Mouse (Mus musculus): ENCODE results near the gene Calhm1.

Gene Calhm1

DNA sequence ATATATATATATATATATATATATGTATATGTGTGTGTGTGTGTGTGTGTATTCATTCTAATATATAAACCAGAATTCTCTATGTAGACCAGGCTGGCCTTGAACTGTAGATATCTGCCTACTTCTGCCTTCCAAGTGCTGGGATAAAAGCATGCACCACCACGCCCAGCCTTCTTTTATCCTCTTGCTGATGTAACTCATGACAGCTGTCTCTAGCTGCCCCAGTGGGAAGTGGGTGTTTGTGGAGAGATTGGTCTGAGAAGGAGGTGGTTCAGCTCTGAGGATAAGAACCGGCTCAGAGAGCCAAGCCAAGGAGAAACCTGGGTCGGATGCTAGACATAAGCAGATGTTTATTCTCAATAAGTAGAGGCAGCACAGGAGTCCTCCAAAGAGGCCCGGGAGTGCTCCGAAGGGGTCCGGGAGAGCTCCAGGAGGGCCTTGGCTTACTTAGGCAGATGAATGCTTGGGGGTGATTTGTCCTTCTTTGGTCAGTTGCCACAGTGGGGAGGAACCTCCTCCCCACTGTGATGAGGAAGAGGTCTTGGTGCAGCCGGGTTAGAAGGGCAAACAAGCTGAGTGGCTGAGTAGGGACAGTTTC is 23.7 kb upstream of the Calhm1 start:
- CTCF ChIA-PET: interaction anchor here (0.9 to 3.9 kb wide), 30 partner anchors 10 to 771 kb away, joined by 3 to 23 read pairs (median 6); partner anchors contain the start of genes Neurl1a (in 3 of the 4), Sufu (in 1 of the 4) and Taf5 (in 1 of the 4)
- POLR2A ChIA-PET: interaction anchor here in 3 of 4 experiments (0.6 to 3.1 kb wide), 15 partner anchors 10 to 658 kb away, joined by 3 to 16 read pairs (median 4); partner anchors contain the start of genes Neurl1a (in 1 of the 3), Pcgf6 (in 1 of the 3) and Taf5 (in 1 of the 3)

DNA sequence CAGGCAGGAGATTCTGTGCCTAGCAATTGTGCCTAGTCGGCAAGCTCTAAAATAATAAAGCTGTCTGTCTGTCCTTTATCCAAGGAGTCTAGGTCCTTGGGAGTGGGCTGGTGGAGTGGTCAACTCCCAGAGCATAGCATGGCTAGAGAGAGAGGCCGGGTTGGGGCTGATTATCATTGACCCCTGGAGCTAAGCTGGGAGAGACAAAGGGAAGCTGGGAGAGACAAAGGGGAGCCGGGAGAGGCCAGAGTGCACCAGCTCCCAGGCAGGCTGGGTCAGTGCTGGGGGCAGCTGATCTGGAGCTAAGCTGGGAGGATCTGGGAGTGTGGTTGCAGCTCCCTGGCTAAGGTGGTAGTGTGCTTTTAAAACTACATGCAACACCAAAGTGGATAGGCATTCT is 22.7 kb upstream of the Calhm1 start:
- ChIA-PET CTCF (interaction anchor here (0.5 to 3.9 kb wide), 11 partner anchors 8 to 174 kb away, joined by 3 to 15 read pairs (median 3); partner anchors contain the start of gene Neurl1a (in 1 of the 4)), POLR2A (interaction anchor here in 3 of 4 experiments (0.6 to 3.1 kb wide), 9 partner anchors 15 to 671 kb away, joined by 3 to 16 read pairs (median 4); partner anchors contain the start of gene Pcgf6 (in 1 of the 3))

DNA sequence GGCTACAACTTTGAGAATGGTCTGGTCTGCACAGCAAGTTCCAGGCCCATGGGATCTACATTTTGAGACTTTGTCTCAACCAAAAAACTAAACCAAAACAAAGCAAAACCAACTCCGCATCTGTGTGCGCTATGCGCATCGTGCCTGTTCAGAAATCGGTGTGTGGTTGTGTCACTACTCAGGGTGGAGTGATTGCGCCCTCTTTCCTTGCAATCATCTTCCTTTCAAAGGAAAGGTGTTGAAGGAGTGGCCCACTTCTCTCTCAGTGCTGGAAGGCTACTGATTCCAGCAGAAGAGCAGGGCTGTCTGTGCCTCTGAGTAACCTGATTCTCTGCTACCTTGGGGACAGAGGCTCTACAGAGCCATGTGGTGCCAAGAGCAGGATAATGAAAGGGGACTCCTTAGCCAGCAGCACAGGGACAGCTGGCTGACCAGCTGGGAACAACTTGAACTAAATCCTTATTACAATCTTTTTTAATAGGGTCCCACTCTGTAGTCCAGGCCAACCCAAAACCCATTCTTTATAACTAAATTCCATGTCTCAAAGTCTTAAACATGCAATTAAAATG is 19.2 kb upstream of the Calhm1 start:
- ChIA-PET CTCF (interaction anchor here in 1 of 4 experiments (1.1 to 1.4 kb wide), 2 partner anchors 40 to 42 kb away, joined by 4 to 9 read pairs; no protein-coding TSS in a partner anchor), POLR2A (interaction anchor here in 2 of 4 experiments (0.6 to 1.4 kb wide), 2 partner anchors 72 to 693 kb away, joined by 4 to 5 read pairs; partner anchors contain the start of genes Pdcd11 (in 1 of the 2) and Usmg5 (in 1 of the 2))

DNA sequence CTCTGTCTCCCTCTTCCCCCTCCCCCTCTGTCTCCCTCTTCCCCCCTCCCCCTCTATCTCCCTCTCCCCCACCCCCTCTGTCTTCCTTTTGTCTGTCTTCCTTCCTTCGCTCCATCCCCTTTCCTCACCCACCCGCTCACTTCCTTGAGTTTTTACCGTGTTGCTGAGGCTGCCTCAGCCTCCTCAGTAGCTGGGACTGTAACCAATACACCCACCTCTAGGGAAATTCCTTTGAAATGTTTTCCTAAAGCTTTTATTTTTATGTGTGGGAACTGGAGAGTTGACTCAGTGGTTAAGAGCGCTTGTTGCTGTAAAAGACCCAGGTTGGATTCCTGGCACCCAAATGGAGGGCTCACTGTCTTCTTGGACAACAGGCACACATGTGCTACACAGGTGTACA is 17.6 kb upstream of the Calhm1 start:
- CTCF ChIA-PET: no interaction called here
- POLR2A ChIA-PET: interaction anchor here in 2 of 4 experiments (0.7 to 1.3 kb wide), 2 partner anchors 10 to 24 kb away, joined by 3 read pairs; partner anchors contain the start of gene Calhm2 (in 1 of the 2)

DNA sequence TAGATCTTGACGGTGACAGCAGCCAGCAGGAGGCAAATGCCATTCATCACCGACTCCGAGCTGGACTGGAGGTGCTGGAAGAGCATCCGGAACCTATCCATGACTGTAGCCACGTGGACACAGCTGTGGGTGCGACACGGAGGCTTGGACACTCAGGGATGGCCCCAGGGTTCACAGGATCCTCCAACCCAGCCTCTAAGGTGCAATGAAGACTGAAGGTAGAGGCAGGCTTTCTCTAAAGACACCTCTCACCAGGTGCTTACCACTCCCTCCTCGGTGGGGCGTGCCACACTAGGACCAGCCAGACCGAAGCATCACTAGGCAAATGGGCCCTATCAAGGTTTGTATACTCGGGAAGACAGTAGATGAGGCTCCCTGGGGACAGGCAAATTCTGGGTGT is 13.6 kb upstream of the Calhm1 start, which contains the start of gene Calhm3:
Calhm3 (minus strand) TSS at position 101 of the 400 bp plus-strand sequence.
- CTCF ChIA-PET: interaction anchor here in 1 of 4 experiments (1.0 kb wide), 1 partner anchor 25 kb away, joined by 3 read pairs; no protein-coding TSS in a partner anchor
- POLR2A ChIA-PET: interaction anchor here in 1 of 4 experiments (1.0 kb wide), 1 partner anchor 143 kb away, joined by 3 read pairs; the partner anchor contains the start of genes Ina and Nt5c2

DNA sequence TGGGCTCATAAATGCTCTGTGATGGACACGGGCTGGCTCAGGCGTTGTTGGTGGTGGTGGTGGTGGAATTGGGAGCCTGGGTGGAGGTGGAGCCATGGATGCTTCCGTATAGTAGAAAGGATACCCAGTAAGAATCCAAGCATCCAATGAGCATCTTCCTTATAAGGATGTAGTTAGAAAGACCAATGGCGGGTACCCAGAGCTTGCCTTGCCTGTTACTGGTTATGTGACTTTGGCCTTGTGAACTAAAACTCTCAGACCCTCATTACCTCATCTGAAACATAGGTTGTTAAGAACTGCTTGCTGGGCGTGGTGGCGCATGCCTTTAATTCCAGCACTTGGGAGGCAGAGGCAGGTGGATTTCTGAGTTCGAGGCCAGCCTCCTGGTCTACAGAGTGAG is 9.7 kb upstream of the Calhm1 start:
- CTCF ChIA-PET: interaction anchor here (0.6 to 1.1 kb wide), 4 partner anchors 19 to 1050 kb away, joined by 3 read pairs; no protein-coding TSS in a partner anchor
- POLR2A ChIA-PET: interaction anchor here in 1 of 4 experiments (0.8 to 5.9 kb wide), 2 partner anchors 10 to 15 kb away, joined by 3 to 62 read pairs; partner anchors contain the start of genes Calhm1 and Calhm2

DNA sequence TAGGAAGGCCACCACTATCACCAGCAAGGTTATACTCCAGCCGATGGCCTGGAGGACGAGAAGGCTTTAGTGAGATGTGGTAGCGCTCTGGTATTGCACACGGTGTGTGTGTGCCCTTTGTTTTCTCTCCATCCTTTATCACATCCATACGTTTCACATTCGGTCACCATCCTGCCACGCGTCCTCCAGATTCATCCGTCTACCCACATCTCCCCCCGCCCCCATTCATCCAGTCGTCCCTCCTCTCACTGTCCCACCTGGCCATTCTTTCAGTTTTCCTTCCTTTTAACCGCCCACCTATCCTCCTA is 8.0 kb upstream of the Calhm1 start:
- POLR2A ChIA-PET: interaction anchor here (0.7 to 5.9 kb wide), 12 partner anchors 10 to 462 kb away, joined by 3 to 62 read pairs (median 3); partner anchors contain the start of genes Taf5 (in 2 of the 4), Borcs7 (in 1 of the 4), Calhm2 (in 1 of the 4) and Pdcd11 (in 1 of the 4)
- CTCF ChIA-PET: interaction anchor here in 2 of 4 experiments (1.0 to 3.7 kb wide), 5 partner anchors 12 to 29 kb away, joined by 5 to 15 read pairs (median 8); no protein-coding TSS in a partner anchor

DNA sequence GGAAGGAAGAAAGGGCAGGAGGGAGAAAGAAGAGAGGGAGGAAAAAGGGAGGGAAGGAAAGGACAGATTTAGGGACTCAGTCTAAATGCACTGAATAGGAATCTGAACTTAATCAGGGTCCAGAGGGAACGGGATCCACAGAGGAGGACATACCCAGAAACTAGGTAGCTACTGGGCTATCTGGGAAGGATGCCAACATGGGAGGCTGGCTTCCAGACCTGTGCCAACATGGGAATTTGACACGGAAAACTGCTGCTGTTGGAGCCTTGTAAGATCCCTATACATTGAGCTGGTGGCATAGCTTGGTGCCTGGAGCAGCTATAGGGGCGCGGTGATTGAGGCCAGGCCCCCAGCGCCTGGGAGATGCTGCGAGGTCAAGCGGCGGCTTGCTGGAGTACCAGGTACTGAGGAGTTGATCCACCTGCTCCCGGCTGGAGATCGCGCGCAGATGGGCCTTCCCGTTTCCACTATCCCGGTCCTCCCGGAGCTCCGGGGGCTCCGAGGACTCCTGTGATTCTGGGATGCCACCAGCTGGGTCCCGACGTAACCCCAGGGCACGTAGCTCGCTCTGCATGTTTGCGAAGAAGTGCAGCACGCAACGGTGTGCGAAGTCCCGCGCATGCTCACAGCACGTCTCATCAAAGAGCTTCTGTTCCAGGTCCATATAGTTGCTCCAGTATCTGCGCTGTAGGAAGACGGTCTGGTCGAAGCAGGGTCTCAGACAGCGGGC is 7.4 kb upstream of the Calhm1 start:
- ChIA-PET POLR2A (interaction anchor here (0.7 to 5.9 kb wide), 15 partner anchors 8 to 461 kb away, joined by 3 to 62 read pairs (median 3); partner anchors contain the start of genes Taf5 (in 3 of the 4), Borcs7 (in 1 of the 4), Calhm1 (in 1 of the 4) and Calhm2 (in 1 of the 4)), CTCF (interaction anchor here in 3 of 4 experiments (0.6 to 3.7 kb wide), 8 partner anchors 12 to 644 kb away, joined by 3 to 15 read pairs (median 7); no protein-coding TSS in a partner anchor)

DNA sequence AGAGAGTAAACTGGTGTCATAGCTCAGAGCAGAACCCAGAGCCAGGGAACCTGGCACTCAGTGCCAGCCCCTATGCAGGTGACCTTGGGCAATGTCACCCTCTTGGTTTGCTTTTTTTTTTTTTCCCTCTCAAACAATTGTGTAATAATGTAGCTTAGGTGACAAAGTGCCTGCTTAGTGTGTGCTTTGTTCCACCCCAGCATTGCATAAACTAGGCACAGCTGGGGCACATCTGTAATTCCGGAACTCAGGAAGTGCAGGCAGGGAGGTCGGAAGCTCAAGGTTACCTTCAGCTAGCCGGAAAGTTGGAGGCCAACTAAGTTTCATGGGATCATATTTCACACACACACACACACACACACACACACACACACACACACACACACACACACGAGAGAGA is 5.8 kb upstream of the Calhm1 start:
- POLR2A ChIA-PET: interaction anchor here (0.6 to 5.9 kb wide), 26 partner anchors 9 to 596 kb away, joined by 3 to 62 read pairs (median 4); partner anchors contain the start of genes Neurl1a (in 2 of the 4), Taf5 (in 2 of the 4), Calhm2 (in 1 of the 4) and Pcgf6 (in 1 of the 4)

DNA sequence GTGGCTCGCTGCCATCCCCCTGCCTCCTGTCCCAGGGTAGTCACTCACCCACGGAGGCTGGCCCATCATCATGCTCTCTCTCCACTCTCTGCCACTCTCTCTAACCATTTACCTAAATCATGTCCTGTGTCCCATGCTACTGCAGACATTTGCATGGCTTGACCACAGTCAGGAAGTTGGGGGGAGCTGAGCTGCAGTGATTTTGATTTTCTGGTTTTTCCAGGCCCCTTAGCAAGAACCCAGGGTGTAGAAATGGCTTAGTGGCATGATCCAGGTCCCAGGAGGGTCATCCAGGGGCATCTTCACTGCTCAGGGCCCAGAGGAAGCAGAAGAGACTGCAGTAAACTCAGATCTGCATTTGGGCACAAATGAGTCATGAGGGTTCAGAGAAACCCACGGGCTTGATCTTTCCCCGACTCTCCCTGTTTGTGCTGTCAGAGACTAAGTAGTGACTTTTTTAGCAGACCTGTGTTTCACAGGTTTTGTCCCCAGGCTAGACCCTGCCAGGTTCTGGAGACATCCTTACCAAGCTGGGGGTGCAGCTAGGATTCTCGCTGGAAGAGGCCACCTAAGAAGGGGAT is 4.3 kb upstream of the Calhm1 start:
- CTCF ChIA-PET: interaction anchor here in 3 of 4 experiments (0.6 to 3.7 kb wide), 6 partner anchors 10 to 553 kb away, joined by 3 to 15 read pairs (median 6); partner anchors contain the start of gene Calhm2 (in 1 of the 3)
- POLR2A ChIA-PET: interaction anchor here in 2 of 4 experiments (0.8 to 5.9 kb wide), 7 partner anchors 9 to 81 kb away, joined by 3 to 62 read pairs (median 4); partner anchors contain the start of genes Calhm2 (in 1 of the 2), Pdcd11 (in 1 of the 2), Taf5 (in 1 of the 2) and Usmg5 (in 1 of the 2)

More for the DNA sequence above, 5.8 kb upstream of the Calhm1 start:
- CTCF ChIA-PET: interaction anchor here (0.6 to 3.7 kb wide), 17 partner anchors 11 to 719 kb away, joined by 3 to 15 read pairs (median 4); partner anchors contain the start of genes Calhm2 (in 1 of the 4) and Neurl1a (in 1 of the 4)

DNA sequence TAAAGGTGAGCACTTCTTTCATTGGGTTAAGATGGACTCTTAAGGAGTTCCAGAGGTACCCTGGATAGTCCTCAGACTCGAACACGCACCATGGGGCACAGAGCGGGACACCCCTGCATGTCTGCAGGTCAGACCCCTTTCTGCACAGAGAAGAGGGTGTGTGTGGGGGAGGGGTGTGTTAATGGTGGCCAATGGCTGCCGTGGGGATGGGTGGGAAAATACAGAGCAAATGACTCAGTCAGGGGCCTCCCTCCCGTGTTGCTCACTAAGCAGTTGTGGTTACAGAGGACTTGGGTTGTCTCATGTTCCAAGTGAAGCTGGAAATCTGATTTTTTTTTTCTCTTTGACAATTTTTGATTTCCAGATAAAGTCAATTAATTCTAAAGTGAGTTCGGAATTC is 1.6 kb downstream of the Calhm1 start:
- CTCF ChIA-PET: interaction anchor here in 1 of 4 experiments (0.7 kb wide), 1 partner anchor 173 kb away, joined by 3 read pairs; no protein-coding TSS in a partner anchor
- POLR2A ChIA-PET: interaction anchor here in 1 of 4 experiments (1.1 kb wide), 1 partner anchor 11 kb away, joined by 3 read pairs; no protein-coding TSS in a partner anchor

DNA sequence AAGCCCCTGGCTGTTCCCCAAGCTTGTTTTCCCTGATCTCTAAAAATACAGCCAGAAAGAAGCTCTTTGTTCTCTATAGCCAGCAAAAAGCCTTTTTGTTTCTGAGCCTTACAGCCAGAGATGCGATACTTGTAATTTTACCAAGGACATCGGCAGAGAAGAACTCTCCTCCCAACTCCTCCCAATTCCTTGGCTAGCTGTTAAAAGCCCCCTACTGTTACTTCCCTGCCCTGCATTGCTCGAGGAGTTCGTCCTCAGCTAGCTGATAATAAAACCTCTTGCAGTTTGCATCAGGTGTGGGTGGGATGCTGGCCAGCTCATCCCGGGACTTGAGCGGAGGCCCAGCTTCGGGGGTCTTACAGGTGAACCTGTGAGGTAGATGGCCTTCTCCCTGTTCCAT is 4.4 kb downstream of the Calhm1 start:
- CTCF ChIA-PET: interaction anchor here (0.6 to 3.4 kb wide), 13 partner anchors 9 to 607 kb away, joined by 3 to 15 read pairs (median 5); no protein-coding TSS in a partner anchor
- POLR2A ChIA-PET: interaction anchor here in 2 of 4 experiments (0.8 to 5.5 kb wide), 13 partner anchors 7 to 124 kb away, joined by 3 to 62 read pairs (median 4); partner anchors contain the start of genes Taf5 (in 2 of the 2), Neurl1a (in 1 of the 2), Nt5c2 (in 1 of the 2) and Pcgf6 (in 1 of the 2)

DNA sequence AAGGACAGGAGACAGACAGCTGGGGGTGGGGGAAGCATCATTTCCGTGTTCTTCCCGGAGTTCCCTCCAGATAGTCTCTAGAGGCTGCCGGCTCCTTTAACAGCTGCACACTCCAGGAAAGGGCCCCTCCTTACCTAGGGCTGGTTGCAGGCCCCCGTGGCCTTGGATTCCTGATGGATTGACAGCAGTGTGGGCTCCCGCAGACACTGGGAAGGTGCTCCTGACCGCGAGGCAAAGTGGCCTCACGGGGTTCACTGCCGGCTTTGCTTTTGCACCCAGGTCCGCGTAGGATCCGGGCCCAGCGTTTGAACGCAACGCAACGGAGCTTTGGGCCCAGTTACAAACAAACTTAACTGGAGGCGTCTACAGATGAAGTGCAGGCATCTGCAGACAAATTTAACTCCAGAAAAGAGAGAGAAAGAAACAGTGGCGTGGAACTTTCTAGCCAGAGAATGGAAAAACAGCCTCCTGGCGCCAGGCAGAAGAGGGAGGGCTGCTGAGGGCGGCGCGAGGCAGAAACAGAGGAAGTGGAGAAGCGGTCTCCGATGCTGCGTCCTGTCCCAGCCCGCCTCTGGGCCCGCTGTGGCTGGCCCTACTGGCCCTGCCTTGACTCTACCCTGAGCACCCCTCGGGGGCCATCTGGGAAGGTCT is 6.2 kb downstream of the Calhm1 start, which contains the start of gene Calhm2:
Calhm2 (minus strand) TSS at position 524 of the 651 bp plus-strand sequence.
- CTCF ChIA-PET: interaction anchor here in 3 of 4 experiments (0.7 to 3.4 kb wide), 7 partner anchors 11 to 835 kb away, joined by 3 to 15 read pairs (median 5); no protein-coding TSS in a partner anchor

DNA sequence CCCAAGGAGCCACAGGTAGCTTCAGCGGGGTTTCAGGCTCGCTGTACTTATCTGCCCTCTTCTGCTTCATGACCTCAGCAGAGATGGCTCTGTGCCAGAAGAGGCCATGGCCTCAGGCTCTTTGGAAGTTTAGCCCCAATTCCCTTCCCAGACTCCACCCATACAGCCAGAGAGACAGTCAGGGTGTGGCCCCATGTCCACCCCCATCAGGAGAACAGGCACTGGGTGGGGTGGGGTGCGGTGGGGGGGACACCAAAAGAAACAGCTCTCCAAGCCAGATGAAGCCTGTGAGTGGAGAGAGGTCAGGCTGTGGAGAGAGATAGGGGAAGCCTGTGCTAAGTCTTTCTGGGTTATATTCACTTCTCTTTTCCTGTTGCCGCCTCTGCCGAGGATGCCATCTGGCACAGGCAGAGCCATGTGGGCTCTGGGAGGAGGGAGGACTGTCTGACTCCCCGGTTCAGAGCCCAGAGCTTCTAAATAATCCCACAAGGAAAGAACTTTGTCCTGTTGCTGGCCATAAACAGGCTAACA is 6.9 kb downstream of the Calhm1 start:
- POLR2A ChIA-PET: interaction anchor here in 3 of 4 experiments (0.7 to 5.5 kb wide), 12 partner anchors 9 to 122 kb away, joined by 3 to 62 read pairs (median 4); partner anchors contain the start of genes Pdcd11 (in 2 of the 3), Usmg5 (in 2 of the 3), Ina (in 1 of the 3) and Nt5c2 (in 1 of the 3)
- CTCF ChIA-PET: interaction anchor here in 3 of 4 experiments (0.8 to 3.4 kb wide), 5 partner anchors 12 to 38 kb away, joined by 3 to 16 read pairs (median 13); no protein-coding TSS in a partner anchor

More for the DNA sequence above, 6.2 kb downstream of the Calhm1 start, which contains the start of gene Calhm2:
- POLR2A ChIA-PET: interaction anchor here (0.5 to 5.5 kb wide), 16 partner anchors 10 to 71 kb away, joined by 3 to 62 read pairs (median 4); partner anchors contain the start of genes Pdcd11 (in 2 of the 4), Taf5 (in 2 of the 4), Usmg5 (in 2 of the 4) and Neurl1a (in 1 of the 4)

DNA sequence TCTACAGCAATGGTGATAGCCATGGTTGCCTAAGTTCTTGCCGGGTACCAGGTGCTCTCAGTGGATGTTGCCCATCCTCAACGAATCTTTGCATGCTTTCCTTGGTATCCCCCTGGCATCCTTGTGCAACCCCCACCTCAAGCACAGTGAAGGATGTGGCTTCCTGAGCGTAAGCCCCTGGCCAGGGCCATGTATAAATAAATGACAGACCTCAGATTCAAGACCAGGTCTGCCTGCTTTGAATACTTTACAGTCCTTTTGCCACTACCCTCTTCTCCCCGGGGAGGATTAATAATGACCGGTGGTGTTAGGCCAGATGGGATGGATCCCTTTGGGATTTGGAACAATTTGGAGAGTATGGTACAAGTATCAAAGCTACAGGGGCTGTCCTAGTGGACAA is 7.9 kb downstream of the Calhm1 start:
- ChIA-PET CTCF (interaction anchor here in 2 of 4 experiments (1.6 to 2.8 kb wide), 2 partner anchors 32 kb away, joined by 3 to 16 read pairs; no protein-coding TSS in a partner anchor), POLR2A (interaction anchor here in 2 of 4 experiments (0.9 to 3.5 kb wide), 6 partner anchors 10 to 121 kb away, joined by 3 to 14 read pairs (median 3); partner anchors contain the start of genes Ina (in 1 of the 2), Nt5c2 (in 1 of the 2) and Taf5 (in 1 of the 2))
